Mouse (Mus musculus): Measurements from ENCODE around the gene Zfp995.

- TF ChIP-seq CTCF (IDR thresholded peaks at IDR 0.05; ENCODE audit: control insufficient read depth, insufficient read depth, insufficient replicate concordance, low read depth, low read length) (no peak), POLR2A (IDR thresholded peaks at IDR 0.05; ENCODE audit: control insufficient read depth, low read depth, low read length) (no peak)
Observed at GRCm38 (mm10) chr17:21871256-21871655, 38.5 kb downstream of the Zfp995 start.

All from testis, adult 2 months (tissue).